Mouse (Mus musculus) midbrain, embryonic 11.5 days (tissue): ENCODE data around the gene Dst. TPM values are rescaled to one million over a fixed set of nuclear protein-coding genes. Genes with fewer than 3 reads are reported as not detected.
A peak's percentile ranks its signal among the peaks of the same experiment; 100 is the strongest.

ENCODE experiments used
- ATAC-seq: fragments of 200-750 bp; cut with Nextera tagmentation; 2 replicates; pipeline ENCODE4 v1.8.0; 2017; ENCODE audit warnings: moderate TSS enrichment, moderate library complexity; ENCODE audit not compliant: low FRiP score
- DNase-seq: peaks from one replicate; pipeline ENCODE4 v3.0.0; 2015; ENCODE audit warnings: low spot score; ENCODE audit errors: missing footprints
- H3K27ac ChIP-seq: fragments of 300-500 bp; sonication (generic); 2 replicates; pipeline ENCODE4 v1.5.1; 2014; ENCODE audit warnings: low read depth, low read length
- H3K27me3 ChIP-seq: fragments of 300-500 bp; sonication (generic); 2 replicates; pipeline ENCODE4 v1.6.1; 2014; ENCODE audit warnings: mild to moderate bottlenecking, low read length, moderate library complexity, mixed read lengths; ENCODE audit not compliant: control insufficient read depth, insufficient read depth
- H3K36me3 ChIP-seq: fragments of 300-500 bp; sonication (generic); 2 replicates; pipeline ENCODE4 v1.6.1; 2014; ENCODE audit warnings: mild to moderate bottlenecking, low read length, moderate library complexity, mixed read lengths; ENCODE audit not compliant: control insufficient read depth, insufficient read depth
- H3K4me1 ChIP-seq: fragments of 300-500 bp; sonication (generic); 2 replicates; pipeline ENCODE4 v1.6.1; 2014; ENCODE audit warnings: low read length; ENCODE audit not compliant: control insufficient read depth, insufficient read depth
- H3K4me2 ChIP-seq: fragments of 300-500 bp; sonication (generic); 2 replicates; pipeline ENCODE4 v1.6.1; 2014; ENCODE audit warnings: mild to moderate bottlenecking, moderate library complexity
- H3K4me3 ChIP-seq: fragments of 300-500 bp; sonication (generic); 2 replicates; pipeline ENCODE4 v1.5.1; 2014; ENCODE audit warnings: low read depth, low read length
- H3K9ac ChIP-seq: fragments of 300-500 bp; sonication (generic); 2 replicates; pipeline ENCODE4 v1.6.1; 2014; ENCODE audit warnings: low read length
- H3K9me3 ChIP-seq: fragments of 300-500 bp; sonication (generic); 2 replicates; pipeline ENCODE4 v1.6.1; 2016; ENCODE audit warnings: low read length; ENCODE audit not compliant: control insufficient read depth
- WGBS: fragments of 180-500 bp; shearing (Covaris S2); extraction: QIAGEN DNeasy Blood & Tissue Kit; methylation state at CpG from one replicate; pipeline ENCODE4 v1.1.7; 2014; 5-methylcytosine and 5-hydroxymethylcytosine counted together
- polyA plus RNA-seq: library from polyadenylated mRNA; unstranded; fragments of >200 nt; fragmentation: Nextera tagmentation; extraction: Ambion mirVana; gene quantifications from 2 replicates; pipeline ENCODE4 v1.2.1, GENCODE M21; 2014

The Dst gene
- polyA plus RNA-seq, 1 experiment from 2014 or later: 33.3 TPM

- H3K27ac ChIP-seq: no peak overlapping the region
- H3K27me3 ChIP-seq: no peaks in the 10 kb centered on the region
- no peak overlapping the region for H3K4me3 ChIP-seq
- H3K9ac ChIP-seq: no peak overlapping the region
- H3K36me3 ChIP-seq: no peaks in the 10 kb centered on the region
- ATAC-seq: no peak
- 80% methylated on average over 6 of the region's 6 CpGs for WGBS
- no peak for DNase-seq
- no peaks in the 10 kb centered on the region for H3K9me3 ChIP-seq
- no peak overlapping the region for H3K4me2 ChIP-seq
- no peaks in the 10 kb centered on the region for H3K4me1 ChIP-seq
Observed at GRCm38 (mm10) chr1:33896116-33896515, 11.9 kb upstream of the Dst start.

GRCm38 (mm10) chr1:33896666-33897065 lies 11.4 kb upstream of the Dst start:
- DNase-seq (no peak), ATAC-seq (no peak)
- Histone ChIP-seq H3K9ac (no peak overlapping the region), H3K27me3 (no peaks in the 10 kb centered on the region), H3K27ac (no peak overlapping the region), H3K4me2 (no peak overlapping the region), H3K9me3 (no peaks in the 10 kb centered on the region), H3K4me3 (no peak overlapping the region), H3K36me3 (no peaks in the 10 kb centered on the region), H3K4me1 (no peaks in the 10 kb centered on the region)
- 80% methylated on average over 4 of the region's 4 CpGs for WGBS

- H3K4me1 ChIP-seq: no peaks in the 10 kb centered on the region
- H3K4me2 ChIP-seq: no peak overlapping the region
- no peak overlapping the region for H3K27ac ChIP-seq
- 92% methylated on average over 11 of the region's 11 CpGs for WGBS
- ATAC-seq: no peak
- no peaks in the 10 kb centered on the region for H3K9me3 ChIP-seq
- no peak for DNase-seq
- no peak overlapping the region for H3K9ac ChIP-seq
- no peak overlapping the region for H3K4me3 ChIP-seq
- no peaks in the 10 kb centered on the region for H3K36me3 ChIP-seq
- no peaks in the 10 kb centered on the region for H3K27me3 ChIP-seq
Observed at GRCm38 (mm10) chr1:33897426-33897825, 10.6 kb upstream of the Dst start.

- no peak for ATAC-seq
- H3K9ac ChIP-seq: no peak overlapping the region
- no peaks in the 10 kb centered on the region for H3K36me3 ChIP-seq
- WGBS: 91% methylated on average over 6 of the region's 6 CpGs
- no peaks in the 10 kb centered on the region for H3K4me1 ChIP-seq
- H3K4me3 ChIP-seq: no peak overlapping the region
- no peak for DNase-seq
- no peaks in the 10 kb centered on the region for H3K27me3 ChIP-seq
- no peak overlapping the region for H3K4me2 ChIP-seq
- no peaks in the 10 kb centered on the region for H3K9me3 ChIP-seq
- H3K27ac ChIP-seq: no peak overlapping the region
Observed at GRCm38 (mm10) chr1:33898373-33898772, 9.7 kb upstream of the Dst start.

GRCm38 (mm10) chr1:33900175-33900574 lies 7.8 kb upstream of the Dst start:
- no peaks in the 10 kb centered on the region for H3K9me3 ChIP-seq
- no peak overlapping the region for H3K4me2 ChIP-seq
- no peaks in the 10 kb centered on the region for H3K4me1 ChIP-seq
- H3K36me3 ChIP-seq: no peaks in the 10 kb centered on the region
- no peak for DNase-seq
- 91% methylated on average over 8 of the region's 8 CpGs for WGBS
- no peak overlapping the region for H3K27ac ChIP-seq
- no peak overlapping the region for H3K4me3 ChIP-seq
- H3K27me3 ChIP-seq: peaks cover 3% of the 10 kb centered on the region; the same call in 1 of the 2 replicates
- ATAC-seq: no peak
- no peak overlapping the region for H3K9ac ChIP-seq

- 35% methylated on average over 9 of the region's 9 CpGs for WGBS
- H3K4me2 ChIP-seq: no peak overlapping the region
- H3K9ac ChIP-seq: no peak overlapping the region
- H3K36me3 ChIP-seq: no peaks in the 10 kb centered on the region
- peaks cover 15% of the 10 kb centered on the region for H3K27me3 ChIP-seq
- H3K27ac ChIP-seq: no peak overlapping the region
- no peaks in the 10 kb centered on the region for H3K9me3 ChIP-seq
- no peak for ATAC-seq
- H3K4me1 ChIP-seq: peaks cover 4% of the 10 kb centered on the region
- no peak overlapping the region for H3K4me3 ChIP-seq
- DNase-seq: no peak
Observed at GRCm38 (mm10) chr1:33903587-33903986, 4.4 kb upstream of the Dst start.

GRCm38 (mm10) chr1:33906216-33906615 lies 1.8 kb upstream of the Dst start:
- Histone ChIP-seq H3K27me3 (peaks cover 20% of the 10 kb centered on the region), H3K27ac (no peak overlapping the region), H3K9me3 (no peaks in the 10 kb centered on the region), H3K4me3 (no peak overlapping the region), H3K4me1 (peaks cover 4% of the 10 kb centered on the region), H3K4me2 (no peak overlapping the region), H3K9ac (no peak overlapping the region), H3K36me3 (no peaks in the 10 kb centered on the region)
- DNase-seq (no peak), ATAC-seq (no peak)
- 42% methylated on average over 10 of the region's 10 CpGs for WGBS

- DNase-seq (peak; percentile 95), ATAC-seq (peak; percentile 45)
- peak overlapping the region; percentile 62 for H3K9ac ChIP-seq
- peaks cover 4% of the 10 kb centered on the region for H3K4me1 ChIP-seq
- peak overlapping the region; percentile 65 for H3K4me3 ChIP-seq
- H3K36me3 ChIP-seq: no peaks in the 10 kb centered on the region
- under 1% methylated on average over 20 of the region's 20 CpGs for WGBS
- H3K9me3 ChIP-seq: no peaks in the 10 kb centered on the region
- peaks cover 20% of the 10 kb centered on the region for H3K27me3 ChIP-seq
- no peak overlapping the region for H3K27ac ChIP-seq
- H3K4me2 ChIP-seq: peak overlapping the region; percentile 86
Observed at GRCm38 (mm10) chr1:33906927-33907326, 1.1 kb upstream of the Dst start.

- Histone ChIP-seq H3K27ac (no peak within 1 kb of the TSS), H3K27me3 (peaks cover 20% of the 10 kb centered on the region)
Observed at GRCm38 (mm10) chr1:33907421-33908190, 419 bp upstream of the Dst start, which contains the start of gene Bend6. Bend6 (minus strand) TSS chr1:33907816.

More at GRCm38 (mm10) chr1:33907421-33908190, 419 bp upstream of the Dst start, which contains the start of gene Bend6:
- ATAC-seq (peak; percentile 91), DNase-seq (peak; percentile 97)
- Histone ChIP-seq H3K4me2 (peak within 1 kb of the TSS; percentile 86), H3K9ac (peak within 1 kb of the TSS; percentile 62), H3K4me1 (peaks cover 4% of the 10 kb centered on the region), H3K4me3 (peak within 1 kb of the TSS; percentile 65), H3K9me3 (no peaks in the 10 kb centered on the region), H3K36me3 (no peaks in the 10 kb centered on the region)
- under 1% methylated on average over 65 of the region's 110 CpGs for WGBS
